Mouse (Mus musculus) activated CD4-positive, CD25-positive, alpha-beta regulatory T cell (primary cell): ENCODE data around the gene I830077J02Rik. TPM values are rescaled to one million over a fixed set of nuclear protein-coding genes. Genes with fewer than 3 reads are reported as not detected.

Experiments
- polyA plus RNA-seq, 2 experiments: library from polyadenylated mRNA; unstranded; fragments of 100-300 nt; shearing (Covaris generic); gene quantifications; one replicate each; pipeline ENCODE4 v1.2.1; 2017

I830077J02Rik gene
- under 1 TPM; 0.58 to 0.70 TPM for polyA plus RNA-seq

GRCm38 (mm10) chr3:105932240-105933071 is at the start of gene I830077J02Rik:
I830077J02Rik (minus strand) TSS chr3:105932664.

GRCm38 (mm10) chr3:105973411-105973810 is 40.9 kb upstream of the I830077J02Rik start, which contains the start of gene Ovgp1:
Ovgp1 (plus strand) TSS chr3:105973711.

GRCm38 (mm10) chr3:105959999-105960398 is 27.5 kb upstream of the I830077J02Rik start, which contains the start of gene Atp5f1:
Atp5f1 (minus strand) TSS chr3:105960099.

GRCm38 (mm10) chr3:105958974-105959580 is 26.6 kb upstream of the I830077J02Rik start, which contains the start of gene Wdr77:
Wdr77 (plus strand) TSS chr3:105959369.

Other genes with a start within 250 kb of the I830077J02Rik start
- 10 to 100 TPM; 21.0 to 22.9 TPM for gene Ddx20, start 245.1 kb downstream of the I830077J02Rik start, polyA plus RNA-seq
- 1 to 10 TPM; 2.2 to 3.7 TPM for gene Inka2, start 228.1 kb downstream of the I830077J02Rik start, polyA plus RNA-seq
- 100 to 1,000 TPM; 298 to 399 TPM for gene Rap1a, start 131.3 kb downstream of the I830077J02Rik start, polyA plus RNA-seq
- under 1 TPM; 0.08 to 0.64 TPM for gene Adora3, start 61.8 kb downstream of the I830077J02Rik start, polyA plus RNA-seq
- under 1 TPM in 1 of 2 experiments, not detected in 1; 0.20 TPM for gene Tmigd3, start 61.8 kb downstream of the I830077J02Rik start, polyA plus RNA-seq
- 10 to 100 TPM; 55.2 to 92.8 TPM for gene Wdr77, start 26.7 kb upstream of the I830077J02Rik start, polyA plus RNA-seq
- gene Atp5f1, start 27.4 kb upstream of the I830077J02Rik start, polyA plus RNA-seq = 100 to 1,000 TPM; 392 to 441 TPM
- 1 to 10 TPM; 2.0 to 5.6 TPM for gene Ovgp1, start 41.0 kb upstream of the I830077J02Rik start, polyA plus RNA-seq
- gene Pifo, start 82.0 kb upstream of the I830077J02Rik start, polyA plus RNA-seq = 1 to 10 TPM in 1 of 2 experiments, under 1 TPM in 1; 0.73 to 1.0 TPM
- gene Chil5, start 100.2 kb upstream of the I830077J02Rik start, polyA plus RNA-seq = 10 to 100 TPM in 1 of 2 experiments, 1 to 10 TPM in 1; 1.3 to 16.9 TPM
- under 1 TPM in 1 of 2 experiments, not detected in 1; 0.12 TPM for gene Chia1, start 180.6 kb upstream of the I830077J02Rik start, polyA plus RNA-seq
- gene Chil3, start 234.9 kb upstream of the I830077J02Rik start, polyA plus RNA-seq = 1 to 10 TPM in 1 of 2 experiments, not detected in 1; 9.2 TPM